Mouse (Mus musculus) small intestine, adult 2 months (tissue): ENCODE results near the gene Dclre1a. TPM values are rescaled to one million over a fixed set of nuclear protein-coding genes. Genes with fewer than 3 reads are reported as not detected.
"Not testable (repeated sequence)": the region's sequence is repeated elsewhere in the genome, so short reads cannot be mapped to it uniquely, and the experiment has no call there.

Experiments used
- H3K27ac ChIP-seq: fragments of 200-500 bp; 2 replicates; pipeline ENCODE4 v1.5.1; 2012; ENCODE audit warnings: low read depth, low read length, control low read depth, inconsistent platforms; ENCODE audit not compliant: insufficient read depth
- H3K27me3 ChIP-seq: fragments of 200-500 bp; 2 replicates; pipeline ENCODE4 v1.6.1; 2012; ENCODE audit warnings: mild to moderate bottlenecking, moderate library complexity, low read length, inconsistent platforms; ENCODE audit not compliant: control insufficient read depth, insufficient read depth
- H3K36me3 ChIP-seq: fragments of 200-500 bp; 2 replicates; pipeline ENCODE4 v1.6.1; 2012; ENCODE audit warnings: mild to moderate bottlenecking, low read length, control low read depth, inconsistent platforms; ENCODE audit not compliant: control insufficient read depth, insufficient read depth
- H3K4me1 ChIP-seq: fragments of 200-500 bp; 2 replicates; pipeline ENCODE4 v1.6.1; 2012; ENCODE audit warnings: low read length, inconsistent platforms, mixed read lengths; ENCODE audit not compliant: control insufficient read depth, insufficient read depth, insufficient read length
- H3K4me3 ChIP-seq: fragments of 200-500 bp; 2 replicates; pipeline ENCODE4 v1.5.1; 2012; ENCODE audit warnings: low read depth, mild to moderate bottlenecking, control low read depth, inconsistent platforms, low read length, moderate library complexity
- CTCF ChIP-seq: fragments of 200-500 bp; IDR thresholded peaks from 2 replicates; pipeline ENCODE4 v1.5.1; 2012; ENCODE audit warnings: low read depth, mild to moderate bottlenecking, control low read depth, inconsistent platforms, low read length, moderate library complexity, mixed read lengths; ENCODE audit not compliant: insufficient replicate concordance, insufficient read length; ENCODE audit errors: extremely low read depth
- POLR2A ChIP-seq: fragments of 200-500 bp; IDR thresholded peaks from 2 replicates; pipeline ENCODE4 v1.6.1; 2012; ENCODE audit warnings: low read depth, mild to moderate bottlenecking, control low read depth, inconsistent platforms, low read length, moderate library complexity
- WGBS: fragments of 180-500 bp; shearing (Covaris S2); methylation state at CpG from one replicate; pipeline ENCODE4 v1.1.7; 2018; 5-methylcytosine and 5-hydroxymethylcytosine counted together
- polyA plus RNA-seq: library from polyadenylated mRNA; depleted of rRNA; stranded (reverse); fragments of >200 nt; gene quantifications from 2 replicates; pipeline ENCODE4 v1.2.3, GENCODE M21; 2012; rRNA removed

Dclre1a gene
- polyA plus RNA-seq, 1 experiment, result 2.6 TPM

- not testable (repeated sequence) for H3K36me3 ChIP-seq, H3K4me1 ChIP-seq, H3K27ac ChIP-seq, H3K4me3 ChIP-seq, H3K27me3 ChIP-seq
- WGBS, result no CpG with 5 or more reads among the region's 2 CpGs
Measured at GRCm38 (mm10) chr19:56494157-56494556, 53.9 kb downstream of the Dclre1a start.

GRCm38 (mm10) chr19:56489601-56490000 is 58.4 kb downstream of the Dclre1a start:
- Histone ChIP-seq H3K27me3 (no peaks in the 10 kb centered on the region), H3K36me3 (no peaks in the 10 kb centered on the region), H3K27ac (no peak overlapping the region), H3K4me3 (no peak overlapping the region), H3K4me1 (peaks cover 12% of the 10 kb centered on the region)
- WGBS, result 81% methylated on average over 6 of the region's 6 CpGs
- no peak for TF ChIP-seq CTCF
- TF ChIP-seq POLR2A, result no peak

- Histone ChIP-seq H3K27me3 (no peaks in the 10 kb centered on the region), H3K27ac (no peak overlapping the region), H3K36me3 (no peaks in the 10 kb centered on the region), H3K4me3 (no peak overlapping the region), H3K4me1 (peaks cover 12% of the 10 kb centered on the region)
- TF ChIP-seq POLR2A (no peak), CTCF (no peak)
- WGBS, result 92% methylated on average over 2 of the region's 2 CpGs
Measured at GRCm38 (mm10) chr19:56487339-56487738, 60.7 kb downstream of the Dclre1a start.

GRCm38 (mm10) chr19:56486926-56487325 is 61.1 kb downstream of the Dclre1a start:
- H3K27me3 ChIP-seq, result no peaks in the 10 kb centered on the region
- H3K4me3 ChIP-seq, result no peak overlapping the region
- H3K4me1 ChIP-seq, result peaks cover 12% of the 10 kb centered on the region
- no peak overlapping the region for H3K27ac ChIP-seq
- no peaks in the 10 kb centered on the region for H3K36me3 ChIP-seq
- 93% methylated on average over 7 of the region's 7 CpGs for WGBS
- TF ChIP-seq POLR2A (no peak), CTCF (no peak)

- no peak for TF ChIP-seq CTCF
- TF ChIP-seq POLR2A, result no peak
- Histone ChIP-seq H3K4me3 (no peak overlapping the region), H3K36me3 (no peaks in the 10 kb centered on the region), H3K27ac (peak overlapping the region; percentile 39), H3K4me1 (peaks cover 12% of the 10 kb centered on the region), H3K27me3 (no peaks in the 10 kb centered on the region)
- WGBS, result 21% methylated on average over 13 of the region's 13 CpGs
Measured at GRCm38 (mm10) chr19:56485376-56486271, 62.4 kb downstream of the Dclre1a start.

GRCm38 (mm10) chr19:56484630-56485375 is 63.2 kb downstream of the Dclre1a start:
- TF ChIP-seq CTCF (no peak), POLR2A (no peak)
- H3K36me3 ChIP-seq, result no peaks in the 10 kb centered on the region
- H3K27me3 ChIP-seq, result no peaks in the 10 kb centered on the region
- WGBS, result 80% methylated on average over 13 of the region's 13 CpGs
- H3K27ac ChIP-seq, result no peak overlapping the region
- no peak overlapping the region for H3K4me3 ChIP-seq
- H3K4me1 ChIP-seq, result peaks cover 12% of the 10 kb centered on the region

Other genes starting within 250 kb of the Dclre1a start
- gene Nrap, start 158.2 kb downstream of the Dclre1a start, polyA plus RNA-seq, result 0.41 and 1.7 TPM in 2 replicates
- 57.2 and 112 TPM in 2 replicates for gene Casp7, start 151.1 kb downstream of the Dclre1a start, polyA plus RNA-seq
- gene Plekhs1, start 86.6 kb downstream of the Dclre1a start, polyA plus RNA-seq, result 0.27 and 0.37 TPM in 2 replicates
- gene Nhlrc2, start within 50 bp of the Dclre1a start, polyA plus RNA-seq, result 3.4 and 8.0 TPM in 2 replicates
- 3.1 and 3.7 TPM in 2 replicates for gene Adrb1, start 174.0 kb upstream of the Dclre1a start, polyA plus RNA-seq